Mouse (Mus musculus) kidney, embryonic 14.5 days (tissue): ENCODE measurements at regions not wholly inside any gene's neighbourhood (a gene's known extent, or its start where the extent isn't known, plus 50 kb on each side); places are given as distances from the start of the nearest gene placed in this dataset.

ENCODE experiments used
- ATAC-seq: fragments of 200-750 bp; cut with Nextera tagmentation; 2 replicates; pipeline ENCODE4 v1.8.0; 2017; ENCODE audit warnings: moderate number of reproducible peaks, mild to moderate bottlenecking, moderate TSS enrichment, moderate library complexity; ENCODE audit not compliant: low FRiP score, low TSS enrichment
- H3K27ac ChIP-seq: fragments of 300-500 bp; sonication (generic); 2 replicates; pipeline ENCODE4 v1.5.1; 2014; ENCODE audit warnings: low read depth, mild to moderate bottlenecking, low read length, moderate library complexity, mixed read lengths
- H3K27me3 ChIP-seq: fragments of 300-500 bp; sonication (generic); 2 replicates; pipeline ENCODE4 v1.6.1; 2014; ENCODE audit warnings: mild to moderate bottlenecking, low read length; ENCODE audit not compliant: control insufficient read depth, insufficient read depth
- H3K36me3 ChIP-seq: fragments of 300-500 bp; sonication (generic); 2 replicates; pipeline ENCODE4 v1.6.1; 2014; ENCODE audit warnings: low read length, mixed read lengths; ENCODE audit not compliant: control insufficient read depth, insufficient read depth
- H3K4me1 ChIP-seq: fragments of 300-500 bp; sonication (generic); 2 replicates; pipeline ENCODE4 v1.6.1; 2014; ENCODE audit warnings: low read length, mixed read lengths; ENCODE audit not compliant: control insufficient read depth, insufficient read depth
- H3K4me2 ChIP-seq: fragments of 300-500 bp; sonication (generic); replicated peaks from 2 replicates; pipeline ENCODE4 v1.6.1; 2014; ENCODE audit warnings: low read depth, mild to moderate bottlenecking, low read length
- H3K4me3 ChIP-seq: fragments of 300-500 bp; sonication (generic); 2 replicates; pipeline ENCODE4 v1.5.1; 2014; ENCODE audit warnings: mild to moderate bottlenecking, low read length
- H3K9ac ChIP-seq: fragments of 300-500 bp; sonication (generic); 2 replicates; pipeline ENCODE4 v1.6.1; 2014; ENCODE audit warnings: low read depth, mild to moderate bottlenecking, low read length, moderate library complexity
- H3K9me3 ChIP-seq: fragments of 300-500 bp; sonication (generic); 2 replicates; pipeline ENCODE4 v1.6.1; 2016; ENCODE audit warnings: low read length; ENCODE audit not compliant: control insufficient read depth
- WGBS: fragments of 180-500 bp; shearing (Covaris S2); extraction: QIAGEN DNeasy Blood & Tissue Kit; methylation state at CpG from one replicate; pipeline ENCODE4 v1.1.7; 2014; 5-methylcytosine and 5-hydroxymethylcytosine counted together

DNA sequence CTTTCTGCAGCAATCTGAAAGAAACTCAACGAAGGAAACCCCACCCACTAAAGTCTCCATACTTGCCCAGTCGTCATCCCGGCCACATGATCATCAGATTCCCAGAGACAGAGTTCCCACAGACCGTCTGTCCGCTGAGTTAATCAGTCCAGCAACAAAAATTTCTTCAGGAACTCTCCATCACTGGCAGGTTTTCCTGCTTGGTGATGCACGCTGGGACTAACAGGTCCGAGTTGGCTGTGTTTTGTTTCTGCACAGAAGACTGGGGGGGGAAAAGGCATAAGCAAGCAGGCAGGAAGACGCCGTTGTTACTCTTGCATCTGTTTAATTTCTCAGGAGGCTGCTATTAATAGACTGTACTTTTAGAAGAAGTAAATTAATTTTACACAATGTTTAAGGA lies 215.3 kb upstream of the Sox2 start:
- no peaks in the 10 kb centered on the region for H3K4me1 ChIP-seq
- ATAC-seq = no peak
- no peak overlapping the region for H3K4me2 ChIP-seq
- H3K27ac ChIP-seq = no peak overlapping the region
- H3K27me3 ChIP-seq = no peaks in the 10 kb centered on the region
- H3K9me3 ChIP-seq = peaks cover 6% of the 10 kb centered on the region; the same call in 1 of the 2 replicates
- WGBS = 68% methylated on average over 9 of the region's 9 CpGs
- H3K4me3 ChIP-seq = no peak overlapping the region
- H3K9ac ChIP-seq = no peak overlapping the region
- no peaks in the 10 kb centered on the region for H3K36me3 ChIP-seq

GRCm38 (mm10) chr3:34427967-34428366 lies 222.2 kb upstream of the Sox2 start:
- Histone ChIP-seq H3K27ac (no peak overlapping the region), H3K4me3 (no peak overlapping the region), H3K36me3 (no peaks in the 10 kb centered on the region), H3K9me3 (peaks cover 6% of the 10 kb centered on the region; the same call in 1 of the 2 replicates), H3K4me2 (no peak overlapping the region), H3K27me3 (no peaks in the 10 kb centered on the region), H3K4me1 (no peaks in the 10 kb centered on the region), H3K9ac (no peak overlapping the region)
- ATAC-seq = no peak
- WGBS = 85% methylated on average over 8 of the region's 8 CpGs

DNA sequence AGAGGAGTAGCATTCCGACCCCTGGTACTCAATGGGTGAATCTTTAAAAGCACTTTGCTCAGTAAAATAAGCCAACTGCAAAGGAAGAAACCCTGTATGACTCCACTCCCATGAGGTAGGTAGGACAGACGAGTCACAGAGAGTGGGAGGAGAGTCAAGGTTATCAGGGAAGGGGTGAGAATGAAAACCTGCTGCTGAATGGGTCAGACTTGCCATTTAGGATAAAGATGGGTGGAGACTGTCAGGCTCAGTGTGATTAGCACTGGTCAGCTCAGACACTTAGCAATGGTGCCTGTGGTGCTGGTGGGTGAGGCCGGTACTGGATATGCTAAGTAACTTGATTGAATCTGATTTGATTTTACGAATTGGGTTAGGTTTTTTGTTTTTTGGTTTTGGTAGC lies 222.7 kb upstream of the Sox2 start:
- Histone ChIP-seq H3K4me2 (no peak overlapping the region), H3K27me3 (no peaks in the 10 kb centered on the region), H3K27ac (no peak overlapping the region), H3K4me1 (no peaks in the 10 kb centered on the region), H3K9ac (no peak overlapping the region), H3K4me3 (no peak overlapping the region), H3K36me3 (no peaks in the 10 kb centered on the region), H3K9me3 (peaks cover 3% of the 10 kb centered on the region; the same call in 1 of the 2 replicates)
- ATAC-seq = no peak
- WGBS = 81% methylated on average over 4 of the region's 4 CpGs

DNA sequence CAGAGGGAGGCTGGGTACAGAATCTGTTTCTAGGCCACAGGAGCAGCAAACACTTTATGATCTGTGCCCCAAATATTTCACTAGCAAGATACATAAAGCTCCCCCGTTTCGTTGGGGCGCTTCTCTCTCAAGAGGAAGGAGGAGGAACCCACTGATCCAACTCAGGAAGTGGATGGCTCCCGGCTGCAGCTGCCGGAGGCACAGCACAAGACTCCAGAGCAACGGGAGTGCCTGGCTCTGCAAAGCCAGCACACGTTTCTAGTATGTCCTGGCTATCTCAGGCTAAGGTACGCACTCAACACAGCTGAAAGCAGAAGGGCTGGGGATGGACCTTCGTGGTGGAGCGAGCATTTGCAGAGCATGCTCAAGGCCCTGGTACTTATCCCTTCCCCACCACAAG lies 223.2 kb upstream of the Sox2 start:
- Histone ChIP-seq H3K9me3 (no peaks in the 10 kb centered on the region), H3K4me3 (no peak overlapping the region), H3K9ac (no peak overlapping the region), H3K4me1 (no peaks in the 10 kb centered on the region), H3K4me2 (no peak overlapping the region), H3K27me3 (no peaks in the 10 kb centered on the region), H3K36me3 (no peaks in the 10 kb centered on the region), H3K27ac (no peak overlapping the region)
- ATAC-seq = no peak
- 79% methylated on average over 10 of the region's 10 CpGs for WGBS

DNA sequence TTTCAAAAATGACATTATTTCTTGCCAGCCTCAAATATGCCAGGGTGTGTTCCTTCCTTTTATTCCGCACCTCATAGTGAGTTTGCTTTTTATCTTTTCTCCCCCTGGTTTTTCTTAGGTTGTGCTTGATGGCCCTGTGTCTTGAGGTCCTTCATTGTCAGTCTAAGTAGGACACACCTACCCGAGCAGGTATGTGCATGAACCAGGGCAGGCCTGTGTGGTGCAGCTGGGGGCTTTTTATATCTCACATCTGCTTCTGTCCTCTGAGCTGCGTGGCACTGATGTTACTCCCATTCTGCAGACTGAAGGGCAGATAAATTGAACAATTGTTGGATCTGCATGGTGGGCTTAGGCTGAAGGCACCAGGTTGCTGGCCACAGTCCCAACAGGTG lies 238.3 kb upstream of the Sox2 start:
- H3K4me3 ChIP-seq = no peak overlapping the region
- no peaks in the 10 kb centered on the region for H3K36me3 ChIP-seq
- no peak for ATAC-seq
- no peaks in the 10 kb centered on the region for H3K4me1 ChIP-seq
- H3K9me3 ChIP-seq = no peaks in the 10 kb centered on the region
- H3K27ac ChIP-seq = no peak overlapping the region
- no peak overlapping the region for H3K4me2 ChIP-seq
- no peak overlapping the region for H3K9ac ChIP-seq
- 83% methylated on average over 3 of the region's 3 CpGs for WGBS
- no peaks in the 10 kb centered on the region for H3K27me3 ChIP-seq

- no peaks in the 10 kb centered on the region for H3K27me3 ChIP-seq
- H3K9me3 ChIP-seq = no peaks in the 10 kb centered on the region
- no peaks in the 10 kb centered on the region for H3K4me1 ChIP-seq
- no peak overlapping the region for H3K4me3 ChIP-seq
- no peak for ATAC-seq
- H3K36me3 ChIP-seq = no peaks in the 10 kb centered on the region
- no peak overlapping the region for H3K4me2 ChIP-seq
- WGBS = 77% methylated on average over 10 of the region's 10 CpGs
- no peak overlapping the region for H3K27ac ChIP-seq
- H3K9ac ChIP-seq = no peak overlapping the region
Measured at GRCm38 (mm10) chr3:34411142-34411914, 238.9 kb upstream of the Sox2 start.

GRCm38 (mm10) chr3:34403586-34403985 lies 246.6 kb upstream of the Sox2 start:
- Histone ChIP-seq H3K36me3 (no peaks in the 10 kb centered on the region), H3K4me1 (no peaks in the 10 kb centered on the region), H3K27ac (no peak overlapping the region), H3K9ac (no peak overlapping the region), H3K27me3 (no peaks in the 10 kb centered on the region), H3K9me3 (no peaks in the 10 kb centered on the region), H3K4me3 (no peak overlapping the region), H3K4me2 (no peak overlapping the region)
- 86% methylated on average over 2 of the region's 2 CpGs for WGBS
- no peak for ATAC-seq

- 86% methylated on average over 2 of the region's 2 CpGs for WGBS
- Histone ChIP-seq H3K9ac (no peak overlapping the region), H3K9me3 (peaks cover 6% of the 10 kb centered on the region; the same call in 1 of the 2 replicates), H3K27ac (no peak overlapping the region), H3K4me1 (no peaks in the 10 kb centered on the region), H3K4me3 (no peak overlapping the region), H3K36me3 (no peaks in the 10 kb centered on the region), H3K4me2 (no peak overlapping the region), H3K27me3 (no peaks in the 10 kb centered on the region)
- ATAC-seq = no peak
Measured at GRCm38 (mm10) chr3:34391275-34391674, 258.9 kb upstream of the Sox2 start.

- H3K9me3 ChIP-seq = no peaks in the 10 kb centered on the region
- H3K4me1 ChIP-seq = no peaks in the 10 kb centered on the region
- H3K36me3 ChIP-seq = no peaks in the 10 kb centered on the region
- H3K27me3 ChIP-seq = no peaks in the 10 kb centered on the region
- H3K4me2 ChIP-seq = no peak overlapping the region
- no peak overlapping the region for H3K4me3 ChIP-seq
- 84% methylated on average over 12 of the region's 12 CpGs for WGBS
- no peak overlapping the region for H3K27ac ChIP-seq
- no peak overlapping the region for H3K9ac ChIP-seq
- ATAC-seq = no peak
Measured at GRCm38 (mm10) chr3:34384965-34385505, 265.2 kb upstream of the Sox2 start.
